Mouse (Mus musculus): ENCODE data around the gene Spata46. TPM values are rescaled to one million over a fixed set of nuclear protein-coding genes. Genes with fewer than 3 reads are reported as not detected.

The Spata46 gene
- polyA plus RNA-seq, 1 experiment from 2014 or later, result 0.46 TPM

GRCm38 (mm10) chr1:170343906-170344305 lies 35.3 kb downstream of the Spata46 start:
- Histone ChIP-seq H3K4me3 (no peak overlapping the region), H3K9ac (no peak overlapping the region), H3K27ac (no peak overlapping the region), H3K4me1 (no peaks in the 10 kb centered on the region), H3K27me3 (no peaks in the 10 kb centered on the region), H3K36me3 (no peaks in the 10 kb centered on the region), H3K9me3 (no peaks in the 10 kb centered on the region), H3K4me2 (no peak overlapping the region)
- 90% methylated on average over 4 of the region's 4 CpGs for WGBS
- ATAC-seq (ENCODE audit: insufficient number of reproducible peaks, insufficient read depth, low FRiP score, low TSS enrichment, low read depth), result no peak

GRCm38 (mm10) chr1:170346266-170346665 lies 37.7 kb downstream of the Spata46 start:
- ATAC-seq (ENCODE audit: insufficient number of reproducible peaks, insufficient read depth, low FRiP score, low TSS enrichment, low read depth), result no peak
- Histone ChIP-seq H3K9ac (no peak overlapping the region), H3K9me3 (no peaks in the 10 kb centered on the region), H3K36me3 (no peaks in the 10 kb centered on the region), H3K27me3 (no peaks in the 10 kb centered on the region), H3K4me1 (no peaks in the 10 kb centered on the region), H3K4me2 (no peak overlapping the region), H3K4me3 (no peak overlapping the region), H3K27ac (no peak overlapping the region)
- WGBS, result 72% methylated on average over 3 of the region's 3 CpGs

DNA sequence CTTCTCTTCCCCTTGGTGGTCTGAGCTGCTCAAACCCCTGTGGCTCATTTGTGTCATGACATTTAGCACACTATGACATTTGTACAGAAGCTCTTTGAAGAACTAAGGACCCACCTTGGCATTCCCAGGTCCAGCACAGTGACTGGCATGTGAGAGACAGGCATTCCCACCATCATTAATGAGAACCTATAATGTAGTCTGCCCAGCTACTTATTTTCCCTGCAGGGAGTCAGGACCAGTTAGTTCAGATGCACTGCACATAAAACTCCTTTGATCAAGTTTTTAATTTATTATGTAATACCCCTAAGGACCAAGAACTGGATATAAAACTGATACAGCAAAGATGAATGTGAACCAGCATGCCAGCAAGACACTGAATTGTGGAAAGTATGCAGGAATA lies 42.5 kb downstream of the Spata46 start:
- H3K4me1 ChIP-seq, result no peaks in the 10 kb centered on the region
- H3K27me3 ChIP-seq, result no peaks in the 10 kb centered on the region
- ATAC-seq (ENCODE audit: insufficient number of reproducible peaks, insufficient read depth, low FRiP score, low TSS enrichment, low read depth), result no peak
- H3K27ac ChIP-seq, result no peak overlapping the region
- H3K36me3 ChIP-seq, result no peaks in the 10 kb centered on the region
- H3K9me3 ChIP-seq, result no peaks in the 10 kb centered on the region
- H3K4me2 ChIP-seq, result no peak overlapping the region
- no peak overlapping the region for H3K4me3 ChIP-seq
- H3K9ac ChIP-seq, result no peak overlapping the region

DNA sequence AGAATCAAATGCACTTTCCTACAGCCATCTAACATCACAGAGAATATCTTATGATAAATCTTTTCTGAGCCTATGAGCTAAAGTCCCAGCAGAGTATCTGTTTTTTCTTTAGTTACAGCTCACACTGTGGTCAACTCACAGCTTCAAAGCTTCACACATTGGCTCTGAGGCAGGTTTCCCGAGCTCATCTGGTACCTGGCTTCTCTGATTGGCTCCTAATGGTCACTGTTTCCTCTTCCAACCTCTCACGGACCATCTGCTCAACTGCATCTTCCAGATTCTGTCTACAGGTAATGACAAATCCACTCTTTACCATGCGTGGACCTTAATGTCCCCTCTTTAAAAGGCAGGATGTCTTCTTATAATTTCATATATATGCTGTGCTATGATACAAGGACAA lies 44.7 kb downstream of the Spata46 start:
- no peaks in the 10 kb centered on the region for H3K27me3 ChIP-seq
- no peak overlapping the region for H3K9ac ChIP-seq
- no peak overlapping the region for H3K4me3 ChIP-seq
- no peak overlapping the region for H3K27ac ChIP-seq
- no peaks in the 10 kb centered on the region for H3K4me1 ChIP-seq
- no peak for ATAC-seq (ENCODE audit: insufficient number of reproducible peaks, insufficient read depth, low FRiP score, low TSS enrichment, low read depth)
- 69% methylated on average over 3 of the region's 3 CpGs for WGBS
- H3K4me2 ChIP-seq, result no peak overlapping the region
- H3K9me3 ChIP-seq, result no peaks in the 10 kb centered on the region
- no peaks in the 10 kb centered on the region for H3K36me3 ChIP-seq

DNA sequence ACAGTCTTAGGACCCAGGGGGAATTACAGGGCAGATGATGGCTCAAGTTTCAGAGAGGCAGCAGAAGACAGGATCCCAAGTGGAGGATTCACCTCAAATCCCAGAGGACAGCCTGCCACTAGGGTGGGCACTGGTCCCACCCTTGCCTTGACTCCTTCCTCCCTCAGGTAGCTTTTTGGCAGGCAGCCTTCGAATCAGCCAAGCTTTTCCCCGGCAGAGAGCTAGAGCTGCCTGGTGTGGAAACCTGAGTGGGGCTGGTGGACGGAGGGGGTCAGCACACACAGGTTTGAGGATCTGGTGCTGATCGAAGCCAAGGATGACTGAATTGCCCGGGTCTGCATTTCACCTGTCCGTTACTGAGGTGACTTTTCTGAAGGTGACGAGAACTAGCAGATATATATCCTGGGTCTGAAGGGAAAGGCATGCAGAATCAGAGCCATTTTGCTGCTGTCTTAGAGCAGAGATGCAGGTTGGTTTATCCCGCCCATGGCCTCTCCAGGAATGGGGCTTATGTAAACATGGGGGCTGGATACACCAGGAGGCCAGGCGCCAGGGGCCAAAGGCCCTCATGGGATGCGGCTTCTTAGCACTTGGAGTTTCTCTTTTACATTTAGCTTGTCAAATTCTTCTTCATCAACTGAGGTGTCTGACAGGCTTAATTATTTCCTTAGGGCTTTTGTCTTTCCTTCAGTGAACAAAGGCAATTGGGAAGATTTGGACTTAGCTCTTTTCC lies 51.7 kb downstream of the Spata46 start:
- Histone ChIP-seq H3K4me2 (no peak overlapping the region), H3K9me3 (no peaks in the 10 kb centered on the region), H3K36me3 (no peaks in the 10 kb centered on the region), H3K27ac (no peak overlapping the region), H3K27me3 (no peaks in the 10 kb centered on the region), H3K4me1 (no peaks in the 10 kb centered on the region), H3K4me3 (no peak overlapping the region), H3K9ac (no peak overlapping the region)
- ATAC-seq (ENCODE audit: insufficient number of reproducible peaks, insufficient read depth, low FRiP score, low TSS enrichment, low read depth), result no peak
- WGBS, result 58% methylated on average over 10 of the region's 10 CpGs

Other genes starting within 250 kb of the Spata46 start
- gene Ddr2, start 198.0 kb upstream of the Spata46 start, polyA plus RNA-seq (2015; fragmentation: Nextera tagmentation; extraction: Ambion mirVana), result 103 and 115 TPM in 2 replicates
- 69.3 and 69.8 TPM in 2 replicates for gene Uap1, start 133.8 kb upstream of the Spata46 start, polyA plus RNA-seq (2015; fragmentation: Nextera tagmentation; extraction: Ambion mirVana)
- 5.1 and 7.4 TPM in 2 replicates for gene Uhmk1, start 93.4 kb upstream of the Spata46 start, polyA plus RNA-seq (2015; fragmentation: Nextera tagmentation; extraction: Ambion mirVana)
- gene Sh2d1b2, start 76.1 kb upstream of the Spata46 start, polyA plus RNA-seq (2015; fragmentation: Nextera tagmentation; extraction: Ambion mirVana), result not detected in 2 replicates
- not detected in 2 replicates for gene Sh2d1b1, start 31.5 kb upstream of the Spata46 start, polyA plus RNA-seq (2015; fragmentation: Nextera tagmentation; extraction: Ambion mirVana)
- gene Gm7694, start 2.5 kb upstream of the Spata46 start, polyA plus RNA-seq (2015; fragmentation: Nextera tagmentation; extraction: Ambion mirVana), result 2.4 and 2.6 TPM in 2 replicates